Mouse (Mus musculus) stomach, embryonic 15.5 days (tissue): Measurements from ENCODE around the gene Mex3a. TPM values are rescaled to one million over a fixed set of nuclear protein-coding genes. Genes with fewer than 3 reads are reported as not detected.
A peak's percentile ranks its signal among the peaks of the same experiment; 100 is the strongest.

Source experiments
- ATAC-seq: fragments of 200-750 bp; cut with Nextera tagmentation; 2 replicates; pipeline ENCODE4 v1.8.0; 2017; ENCODE audit warnings: low read depth, moderate number of reproducible peaks, moderate TSS enrichment; ENCODE audit not compliant: insufficient read depth, low FRiP score
- H3K27ac ChIP-seq: fragments of 300-500 bp; sonication (generic); 2 replicates; pipeline ENCODE4 v1.5.1; 2015; ENCODE audit warnings: mild to moderate bottlenecking, inconsistent platforms
- H3K27me3 ChIP-seq: fragments of 300-500 bp; sonication (generic); replicated peaks from 2 replicates; pipeline ENCODE4 v1.6.1; 2015; ENCODE audit warnings: inconsistent platforms
- H3K36me3 ChIP-seq: fragments of 300-500 bp; sonication (generic); 2 replicates; pipeline ENCODE4 v1.6.1; 2015; ENCODE audit warnings: inconsistent platforms
- H3K4me1 ChIP-seq: fragments of 300-500 bp; sonication (generic); 2 replicates; pipeline ENCODE4 v1.6.1; 2015; ENCODE audit warnings: inconsistent platforms
- H3K4me2 ChIP-seq: fragments of 300-500 bp; sonication (generic); 2 replicates; pipeline ENCODE4 v1.6.1; 2015; ENCODE audit warnings: mild to moderate bottlenecking, inconsistent platforms
- H3K4me3 ChIP-seq: fragments of 300-500 bp; sonication (generic); replicated peaks from 2 replicates; pipeline ENCODE4 v1.5.1; 2015; ENCODE audit warnings: inconsistent platforms
- H3K9ac ChIP-seq: fragments of 300-500 bp; sonication (generic); 2 replicates; pipeline ENCODE4 v1.6.1; 2015; ENCODE audit warnings: inconsistent platforms
- H3K9me3 ChIP-seq: fragments of 300-500 bp; sonication (generic); 2 replicates; pipeline ENCODE4 v1.6.1; 2016; ENCODE audit warnings: inconsistent platforms
- WGBS: fragments of 180-500 bp; shearing (Covaris S2); methylation state at CpG from one replicate; pipeline ENCODE4 v1.1.7; 2015; 5-methylcytosine and 5-hydroxymethylcytosine counted together
- polyA plus RNA-seq: library from polyadenylated mRNA; unstranded; fragments of >200 nt; fragmentation: Nextera tagmentation; extraction: Ambion mirVana; gene quantifications from 2 replicates; pipeline ENCODE4 v1.2.1, GENCODE M21; 2015

The Mex3a gene
- polyA plus RNA-seq, 1 experiment from 2014 or later = 11.9 TPM

- peaks cover 24% of the 10 kb centered on the region for H3K4me1 ChIP-seq
- H3K4me3 ChIP-seq = peak within 1 kb of the TSS; percentile 85
- ATAC-seq = peak; percentile 91
- under 1% methylated on average over 48 of the region's 48 CpGs for WGBS
- H3K4me2 ChIP-seq = peak within 1 kb of the TSS; percentile 75
- peak within 1 kb of the TSS; percentile 88 for H3K9ac ChIP-seq
- peaks cover 15% of the 10 kb centered on the region; the same call in 1 of the 2 replicates for H3K36me3 ChIP-seq
- peak within 1 kb of the TSS; percentile 98 for H3K27ac ChIP-seq
- H3K27me3 ChIP-seq = no peaks in the 10 kb centered on the region
- H3K9me3 ChIP-seq = no peaks in the 10 kb centered on the region
These were observed 20.7 kb downstream of the Mex3a start, which contains the start of gene Lamtor2 for GRCm38 (mm10) chr3:88552676-88553524. Gene Lamtor2, minus strand, starts transcription at chr3:88553074.

GRCm38 (mm10) chr3:88553525-88553879 lies 21.3 kb downstream of the Mex3a start, which contains the start of gene Ubqln4:
Gene Ubqln4, plus strand, starts transcription at chr3:88553758.
- Histone ChIP-seq H3K27ac (peak within 1 kb of the TSS; percentile 98), H3K4me3 (peak within 1 kb of the TSS; percentile 85), H3K4me2 (peak within 1 kb of the TSS; percentile 75), H3K4me1 (peaks cover 23% of the 10 kb centered on the region), H3K27me3 (no peaks in the 10 kb centered on the region), H3K36me3 (peaks cover 19% of the 10 kb centered on the region; the same call in 1 of the 2 replicates), H3K9me3 (no peaks in the 10 kb centered on the region), H3K9ac (peak within 1 kb of the TSS; percentile 88)
- WGBS = under 1% methylated on average over 26 of the region's 37 CpGs
- peak; percentile 86 for ATAC-seq

- Histone ChIP-seq H3K4me1 (peaks cover 21% of the 10 kb centered on the region), H3K36me3 (peaks cover 22% of the 10 kb centered on the region; the same call in 1 of the 2 replicates), H3K4me3 (peak overlapping the region; percentile 85), H3K9me3 (no peaks in the 10 kb centered on the region), H3K27ac (peak overlapping the region; percentile 98), H3K27me3 (no peaks in the 10 kb centered on the region), H3K9ac (peak overlapping the region; percentile 88), H3K4me2 (peak overlapping the region; percentile 75)
- under 1% methylated on average over 41 of the region's 41 CpGs for WGBS
- ATAC-seq = peak; percentile 7
These were observed 21.8 kb downstream of the Mex3a start for GRCm38 (mm10) chr3:88553880-88554586.

- no peak overlapping the region for H3K4me3 ChIP-seq
- H3K4me2 ChIP-seq = peak overlapping the region; percentile 75; the same call in 1 of the 2 replicates
- H3K9me3 ChIP-seq = no peaks in the 10 kb centered on the region
- no peak for ATAC-seq
- peaks cover 32% of the 10 kb centered on the region; the same call in 1 of the 2 replicates for H3K36me3 ChIP-seq
- H3K27ac ChIP-seq = no peak overlapping the region
- H3K27me3 ChIP-seq = no peaks in the 10 kb centered on the region
- peaks cover 21% of the 10 kb centered on the region for H3K4me1 ChIP-seq
- no peak overlapping the region for H3K9ac ChIP-seq
- 90% methylated on average over 5 of the region's 5 CpGs for WGBS
These were observed 22.9 kb downstream of the Mex3a start for GRCm38 (mm10) chr3:88555069-88555605.

- H3K9ac ChIP-seq = no peak overlapping the region
- ATAC-seq = no peak
These were observed 23.5 kb downstream of the Mex3a start for GRCm38 (mm10) chr3:88555731-88556130.

GRCm38 (mm10) chr3:88556616-88557015 lies 24.4 kb downstream of the Mex3a start:
- Histone ChIP-seq H3K9me3 (no peaks in the 10 kb centered on the region), H3K4me3 (no peak overlapping the region), H3K4me2 (no peak overlapping the region), H3K27ac (no peak overlapping the region), H3K4me1 (peaks cover 16% of the 10 kb centered on the region), H3K27me3 (no peaks in the 10 kb centered on the region), H3K36me3 (peaks cover 42% of the 10 kb centered on the region), H3K9ac (no peak overlapping the region)
- ATAC-seq = no peak
- 95% methylated on average over 8 of the region's 8 CpGs for WGBS

More at GRCm38 (mm10) chr3:88555731-88556130, 23.5 kb downstream of the Mex3a start:
- Histone ChIP-seq H3K27ac (no peak overlapping the region), H3K9me3 (no peaks in the 10 kb centered on the region), H3K36me3 (peaks cover 37% of the 10 kb centered on the region), H3K4me3 (no peak overlapping the region), H3K27me3 (no peaks in the 10 kb centered on the region), H3K4me2 (no peak overlapping the region), H3K4me1 (peaks cover 21% of the 10 kb centered on the region)
- 93% methylated on average over 6 of the region's 6 CpGs for WGBS

GRCm38 (mm10) chr3:88559596-88559995 lies 27.4 kb downstream of the Mex3a start:
- Histone ChIP-seq H3K4me3 (no peak overlapping the region), H3K4me2 (no peak overlapping the region), H3K9ac (no peak overlapping the region), H3K9me3 (no peaks in the 10 kb centered on the region), H3K27ac (no peak overlapping the region), H3K4me1 (peaks cover 10% of the 10 kb centered on the region), H3K36me3 (peaks cover 59% of the 10 kb centered on the region), H3K27me3 (no peaks in the 10 kb centered on the region)
- ATAC-seq = no peak
- 94% methylated on average over 9 of the region's 9 CpGs for WGBS

- Histone ChIP-seq H3K27ac (no peak overlapping the region), H3K4me2 (no peak overlapping the region), H3K36me3 (peaks cover 69% of the 10 kb centered on the region), H3K4me1 (no peaks in the 10 kb centered on the region), H3K9ac (no peak overlapping the region), H3K4me3 (no peak overlapping the region), H3K27me3 (no peaks in the 10 kb centered on the region), H3K9me3 (no peaks in the 10 kb centered on the region)
- no peak for ATAC-seq
- WGBS = 69% methylated on average over 4 of the region's 4 CpGs
These were observed 29.8 kb downstream of the Mex3a start for GRCm38 (mm10) chr3:88561989-88562388.

- Histone ChIP-seq H3K9me3 (no peaks in the 10 kb centered on the region), H3K9ac (no peak overlapping the region), H3K4me2 (no peak overlapping the region), H3K27ac (no peak overlapping the region), H3K27me3 (no peaks in the 10 kb centered on the region), H3K36me3 (peaks cover 73% of the 10 kb centered on the region), H3K4me1 (no peaks in the 10 kb centered on the region; the same call in 1 of the 2 replicates), H3K4me3 (no peak overlapping the region)
- 0 out of 2 replicates have a peak, but pooled peaks have one; percentile 12 for ATAC-seq
- WGBS = 70% methylated on average over 4 of the region's 4 CpGs
These were observed 31.2 kb downstream of the Mex3a start for GRCm38 (mm10) chr3:88563442-88563841.

GRCm38 (mm10) chr3:88563966-88564365 lies 31.8 kb downstream of the Mex3a start:
- Histone ChIP-seq H3K4me2 (no peak overlapping the region), H3K27ac (no peak overlapping the region), H3K36me3 (peaks cover 77% of the 10 kb centered on the region), H3K9me3 (no peaks in the 10 kb centered on the region), H3K4me3 (no peak overlapping the region), H3K9ac (no peak overlapping the region), H3K4me1 (no peaks in the 10 kb centered on the region; the same call in 1 of the 2 replicates), H3K27me3 (no peaks in the 10 kb centered on the region)
- WGBS = 82% methylated on average over 7 of the region's 7 CpGs
- ATAC-seq = no peak

GRCm38 (mm10) chr3:88566116-88566515 lies 33.9 kb downstream of the Mex3a start:
- no peak for ATAC-seq
- Histone ChIP-seq H3K36me3 (peaks cover 62% of the 10 kb centered on the region), H3K27ac (no peak overlapping the region), H3K4me1 (no peaks in the 10 kb centered on the region; the same call in 1 of the 2 replicates), H3K27me3 (no peaks in the 10 kb centered on the region), H3K4me3 (no peak overlapping the region), H3K9ac (no peak overlapping the region), H3K9me3 (no peaks in the 10 kb centered on the region), H3K4me2 (no peak overlapping the region)
- WGBS = 86% methylated on average over 3 of the region's 3 CpGs
